Mouse (Mus musculus) liver, adult 2 months (tissue): Measurements from ENCODE around the gene Pa2g4.

Source experiments
- CTCF ChIP-seq: fragments of 200-500 bp; IDR thresholded peaks from 2 replicates; pipeline ENCODE4 v1.5.1; 2011; ENCODE audit warnings: low read depth, low read length, control low read depth
- POLR2A ChIP-seq: fragments of 200-500 bp; IDR thresholded peaks from 2 replicates; pipeline ENCODE4 v1.6.1; 2011; ENCODE audit warnings: low read length, control low read depth; ENCODE audit not compliant: insufficient read depth; ENCODE audit errors: extremely low read depth

GRCm38 (mm10) chr10:128588775-128589463 is 23.1 kb upstream of the Pa2g4 start:
- TF ChIP-seq CTCF (no peak), POLR2A (0 out of 2 replicates have a peak, but pooled peaks have one; percentile 37)
